Mouse (Mus musculus) thymus, adult 18-20 months (tissue): Measurements from ENCODE around the gene Mri1.
A peak's percentile ranks its signal among the peaks of the same experiment; 100 is the strongest.

Source experiments
- DNase-seq, 2 experiments: peaks; one replicate each; pipeline ENCODE4 v3.0.0; 2022; ENCODE audit warnings: mixed read lengths in 2 of 2

The Mri1 gene

GRCm38 (mm10) chr8:84236410-84236997 lies 20.6 kb downstream of the Mri1 start:
- DNase-seq = no peak

- DNase-seq = no peak
Observed at GRCm38 (mm10) chr8:84235746-84236409, 21.2 kb downstream of the Mri1 start.

- no peak for DNase-seq
Observed at GRCm38 (mm10) chr8:84233055-84233454, 24.1 kb downstream of the Mri1 start.

- DNase-seq = no peak
Observed at GRCm38 (mm10) chr8:84230735-84231134, 26.4 kb downstream of the Mri1 start.

- no peak for DNase-seq
Observed at GRCm38 (mm10) chr8:84223322-84224029, 33.6 kb downstream of the Mri1 start.

GRCm38 (mm10) chr8:84222566-84223165 lies 34.5 kb downstream of the Mri1 start:
- DNase-seq = no peak

- DNase-seq = no peak
Observed at GRCm38 (mm10) chr8:84220105-84220504, 37.0 kb downstream of the Mri1 start.

- DNase-seq = no peak
Observed at GRCm38 (mm10) chr8:84218143-84218542, 39.0 kb downstream of the Mri1 start.

- DNase-seq = no peak
Observed at GRCm38 (mm10) chr8:84217206-84217605, 39.9 kb downstream of the Mri1 start.

GRCm38 (mm10) chr8:84213277-84213676 lies 43.8 kb downstream of the Mri1 start:
- DNase-seq = no peak

GRCm38 (mm10) chr8:84211881-84212563 lies 45.1 kb downstream of the Mri1 start:
- no peak for DNase-seq

GRCm38 (mm10) chr8:84211202-84211601 lies 45.9 kb downstream of the Mri1 start:
- no peak for DNase-seq

- DNase-seq = peak; percentile 69 to 74
Observed at GRCm38 (mm10) chr8:84210167-84210791, 46.8 kb downstream of the Mri1 start.

- peak in 1 of 2 experiments; percentile 59 for DNase-seq
Observed at GRCm38 (mm10) chr8:84208381-84209380, 48.4 kb downstream of the Mri1 start.

- peak; percentile 59 to 76 for DNase-seq
Observed at GRCm38 (mm10) chr8:84207811-84208210, 49.3 kb downstream of the Mri1 start.

GRCm38 (mm10) chr8:84206666-84207065 lies 50.5 kb downstream of the Mri1 start:
- no peak for DNase-seq

- DNase-seq = no peak
Observed at GRCm38 (mm10) chr8:84205073-84205472, 52.1 kb downstream of the Mri1 start.

- no peak for DNase-seq
Observed at GRCm38 (mm10) chr8:84203975-84204772, 53.0 kb downstream of the Mri1 start.

GRCm38 (mm10) chr8:84202938-84203917 lies 53.9 kb downstream of the Mri1 start:
- DNase-seq = peak; percentile 75 to 85
